Mouse (Mus musculus): ENCODE measurements around the gene Gm11634. TPM values are rescaled to one million over a fixed set of nuclear protein-coding genes. Genes with fewer than 3 reads are reported as not detected.
A peak's percentile ranks its signal among the peaks of the same experiment; 100 is the strongest.
"Not testable (repeated sequence)": the region's sequence is repeated elsewhere in the genome, so short reads cannot be mapped to it uniquely, and the experiment has no call there.

Gene Gm11634
- polyA plus RNA-seq, 1 experiment from 2014 or later, result not detected

- H3K9ac ChIP-seq (replicated peaks; ENCODE audit: low read depth), result peak overlapping the region; percentile 65
- peak overlapping the region; percentile 70 for H3K4me3 ChIP-seq (ENCODE audit: low read depth, low read length)
- H3K4me1 ChIP-seq (ENCODE audit: insufficient read depth, low read depth, low read length), result no peaks in the 10 kb centered on the region
- peak overlapping the region; percentile 84 for H3K4me2 ChIP-seq (replicated peaks; ENCODE audit: low read depth, low read length)
- H3K36me3 ChIP-seq (ENCODE audit: insufficient read depth, low read length), result no peaks in the 10 kb centered on the region
- TF ChIP-seq CTCF (IDR thresholded peaks at IDR 0.05) (no peak), EP300 (IDR thresholded peaks at IDR 0.05) (no peak)
- peak; percentile 35 for ATAC-seq
- WGBS, result under 1% methylated on average over 33 of the region's 33 CpGs
- no peaks in the 10 kb centered on the region for H3K9me3 ChIP-seq (ENCODE audit: low read length)
- H3K27me3 ChIP-seq (replicated peaks; ENCODE audit: insufficient read depth, low read length), result no peaks in the 10 kb centered on the region
- peak overlapping the region; percentile 87 for H3K27ac ChIP-seq (ENCODE audit: low read length)
- DNase-seq (ENCODE audit: low spot score), result no peak
Observed at GRCm38 (mm10) chr11:101627857-101628559, 29.0 kb upstream of the Gm11634 start.

- Histone ChIP-seq H3K36me3 (ENCODE audit: insufficient read depth, low read length) (no peaks in the 10 kb centered on the region), H3K4me2 (replicated peaks; ENCODE audit: low read depth, low read length) (peak within 1 kb of the TSS; percentile 84), H3K27me3 (replicated peaks; ENCODE audit: insufficient read depth, low read length) (no peaks in the 10 kb centered on the region), H3K27ac (ENCODE audit: low read length) (peak within 1 kb of the TSS; percentile 97), H3K4me1 (ENCODE audit: insufficient read depth, low read depth, low read length) (no peaks in the 10 kb centered on the region), H3K9me3 (ENCODE audit: low read length) (no peaks in the 10 kb centered on the region), H3K9ac (replicated peaks; ENCODE audit: low read depth) (peak within 1 kb of the TSS; percentile 67), H3K4me3 (ENCODE audit: low read depth, low read length) (peak within 1 kb of the TSS; percentile 70)
- peak; percentile 93 for DNase-seq (ENCODE audit: low spot score)
- ATAC-seq, result peak; percentile 89
- TF ChIP-seq EP300 (IDR thresholded peaks at IDR 0.05), result no peak; the same call in none of the 2 replicates
- peak; percentile 14 for TF ChIP-seq CTCF (IDR thresholded peaks at IDR 0.05)
- WGBS, result under 1% methylated on average over 32 of the region's 34 CpGs
Observed at GRCm38 (mm10) chr11:101626995-101627856, 28.2 kb upstream of the Gm11634 start, which contains the start of gene Rdm1. Rdm1 (plus strand) TSS chr11:101627195.

- Histone ChIP-seq H3K4me3 (ENCODE audit: low read depth, low read length) (peak overlapping the region; percentile 70), H3K9me3 (ENCODE audit: low read length) (no peaks in the 10 kb centered on the region), H3K4me1 (ENCODE audit: insufficient read depth, low read depth, low read length) (no peaks in the 10 kb centered on the region), H3K27ac (ENCODE audit: low read length) (0 out of 2 replicates have a peak overlapping the region, but pooled peaks have one; percentile 97), H3K36me3 (ENCODE audit: insufficient read depth, low read length) (no peaks in the 10 kb centered on the region), H3K4me2 (replicated peaks; ENCODE audit: low read depth, low read length) (peak overlapping the region; percentile 84), H3K27me3 (replicated peaks; ENCODE audit: insufficient read depth, low read length) (no peaks in the 10 kb centered on the region), H3K9ac (replicated peaks; ENCODE audit: low read depth) (peak overlapping the region; percentile 67)
- ATAC-seq (peak; percentile 8), DNase-seq (ENCODE audit: low spot score) (peak; percentile 9)
- TF ChIP-seq CTCF (IDR thresholded peaks at IDR 0.05) (no peak), EP300 (IDR thresholded peaks at IDR 0.05) (no peak)
- 3% methylated on average over 8 of the region's 8 CpGs for WGBS
Observed at GRCm38 (mm10) chr11:101626649-101626994, 27.6 kb upstream of the Gm11634 start.

GRCm38 (mm10) chr11:101620022-101620655, 21.1 kb upstream of the Gm11634 start:
- H3K4me3 ChIP-seq (ENCODE audit: low read depth, low read length); H3K9ac ChIP-seq (replicated peaks; ENCODE audit: low read depth); H3K9me3 ChIP-seq (ENCODE audit: low read length); ATAC-seq; DNase-seq (ENCODE audit: low spot score); H3K4me2 ChIP-seq (replicated peaks; ENCODE audit: low read depth, low read length); H3K27me3 ChIP-seq (replicated peaks; ENCODE audit: insufficient read depth, low read length); H3K27ac ChIP-seq (ENCODE audit: low read length); H3K36me3 ChIP-seq (ENCODE audit: insufficient read depth, low read length); H3K4me1 ChIP-seq (ENCODE audit: insufficient read depth, low read depth, low read length): not testable (repeated sequence)
- WGBS, result 67% methylated on average over 11 of the region's 11 CpGs

GRCm38 (mm10) chr11:101618596-101618995, 19.5 kb upstream of the Gm11634 start:
- Histone ChIP-seq H3K4me3 (ENCODE audit: low read depth, low read length) (no peak overlapping the region), H3K36me3 (ENCODE audit: insufficient read depth, low read length) (no peaks in the 10 kb centered on the region), H3K27me3 (replicated peaks; ENCODE audit: insufficient read depth, low read length) (no peaks in the 10 kb centered on the region), H3K4me2 (replicated peaks; ENCODE audit: low read depth, low read length) (no peak overlapping the region), H3K9ac (replicated peaks; ENCODE audit: low read depth) (no peak overlapping the region), H3K9me3 (ENCODE audit: low read length) (no peaks in the 10 kb centered on the region), H3K4me1 (ENCODE audit: insufficient read depth, low read depth, low read length) (no peaks in the 10 kb centered on the region), H3K27ac (ENCODE audit: low read length) (no peak overlapping the region)
- TF ChIP-seq CTCF (IDR thresholded peaks at IDR 0.05) (no peak), EP300 (IDR thresholded peaks at IDR 0.05) (no peak)
- 78% methylated on average over 3 of the region's 3 CpGs for WGBS
- DNase-seq (ENCODE audit: low spot score) (no peak), ATAC-seq (no peak)

GRCm38 (mm10) chr11:101617849-101618248, 18.8 kb upstream of the Gm11634 start:
- H3K4me3 ChIP-seq (ENCODE audit: low read depth, low read length), result no peak overlapping the region
- H3K27ac ChIP-seq (ENCODE audit: low read length), result no peak overlapping the region
- DNase-seq (ENCODE audit: low spot score) (peak; percentile 38), ATAC-seq (no peak)
- no peaks in the 10 kb centered on the region for H3K9me3 ChIP-seq (ENCODE audit: low read length)
- H3K4me2 ChIP-seq (replicated peaks; ENCODE audit: low read depth, low read length), result no peak overlapping the region
- TF ChIP-seq EP300 (IDR thresholded peaks at IDR 0.05) (no peak), CTCF (IDR thresholded peaks at IDR 0.05) (no peak)
- no peaks in the 10 kb centered on the region for H3K36me3 ChIP-seq (ENCODE audit: insufficient read depth, low read length)
- no peaks in the 10 kb centered on the region for H3K27me3 ChIP-seq (replicated peaks; ENCODE audit: insufficient read depth, low read length)
- no peak overlapping the region for H3K9ac ChIP-seq (replicated peaks; ENCODE audit: low read depth)
- WGBS, result 14% methylated on average over 8 of the region's 8 CpGs
- H3K4me1 ChIP-seq (ENCODE audit: insufficient read depth, low read depth, low read length), result no peaks in the 10 kb centered on the region

Data from lung, postnatal 0 days (tissue).